ENCODE assay signal across 24 mouse cellular contexts in the genomic region with DNA sequence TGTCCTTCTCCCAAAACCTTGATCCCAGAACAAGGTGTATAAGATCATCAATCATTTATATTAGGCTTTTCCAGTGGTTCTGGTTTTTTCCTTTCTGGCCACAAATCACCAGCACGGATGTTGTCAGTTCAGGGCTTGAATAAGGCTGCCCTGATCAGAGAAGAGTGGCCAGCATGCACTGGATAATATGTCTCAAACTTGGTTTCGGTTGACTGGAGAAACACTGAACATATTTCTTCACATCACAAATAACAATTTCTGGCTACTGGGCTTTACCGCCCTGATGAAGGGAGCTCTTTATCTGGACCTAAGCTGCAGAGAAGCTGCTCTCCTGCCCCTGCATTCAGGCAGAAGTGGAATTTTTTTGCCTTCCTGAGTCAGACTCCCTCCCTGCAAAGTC.
A peak's percentile ranks its signal among the peaks of the same experiment; 100 is the strongest.
DNase-seq lines count a peak whose midpoint lies in the region; ATAC-seq and TF ChIP-seq lines count a peak whose summit lies in the region.
"Had no signal": no experiment of that assay in that cellular context is flagged by ENCODE, and none has a peak within 500 bp of the region (broad histone marks: within the 10 kb centered on the region; RNA-seq: fewer than 3 reads in every experiment).

No protein-coding gene starts in this region.

- H3K27me3 ChIP-seq in kidney, postnatal 0 days (ENCODE audit: insufficient read depth, low read length), result no peaks in the 10 kb centered on the region
- H3K27me3 ChIP-seq: forebrain, embryonic 15.5 days; limb, embryonic 15.5 days; liver, embryonic 13.5 days; midbrain, embryonic 15.5 days; neural tube, embryonic 15.5 days had no signal

- peak; percentile 9 to 25 for DNase-seq in adrenal gland, postnatal 36 days
- no peak for DNase-seq in adrenal gland, postnatal 10 days
- peak; percentile 2 for DNase-seq in kidney, postnatal 0 days (ENCODE audit: low spot score)
- DNase-seq in kidney, adult 8-10 months, result no peak
- no peak for DNase-seq in lung, postnatal 25 days (ENCODE audit: low spot score)
- no peak for DNase-seq in right cerebral cortex, postnatal 36 days (ENCODE audit: low spot score in 2 of 2)
- DNase-seq: cerebellum, adult 8-10 months; cerebellum, postnatal 25 days; gastrocnemius, postnatal 10 days; kidney, adult 9 months; kidney, postnatal 36 days; liver, embryonic 13.5 days; lung, adult 18-20 months; thymus, postnatal 4 days had no signal

- no peak overlapping the region for H3K27ac ChIP-seq in kidney, postnatal 0 days
- H3K27ac ChIP-seq: forebrain, embryonic 15.5 days; layer of hippocampus, adult 2 months; limb, embryonic 15.5 days; liver, embryonic 13.5 days; macrophage; midbrain, embryonic 10.5 days; midbrain, embryonic 15.5 days; neural tube, embryonic 15.5 days had no signal

- 33% methylated on average over 3 of the region's 3 CpGs for WGBS in kidney, postnatal 0 days

- no peaks in the 10 kb centered on the region for H3K36me3 ChIP-seq in kidney, postnatal 0 days (ENCODE audit: insufficient read depth, low read length)
- H3K36me3 ChIP-seq: forebrain, embryonic 15.5 days; limb, embryonic 15.5 days; liver, embryonic 13.5 days; midbrain, embryonic 10.5 days; midbrain, embryonic 15.5 days; neural tube, embryonic 15.5 days had no signal

- no peak for TF ChIP-seq CTCF in kidney, postnatal 0 days (IDR thresholded peaks at IDR 0.05; ENCODE audit: low read depth)

- H3K9ac ChIP-seq in kidney, postnatal 0 days (ENCODE audit: low read depth, low read length), result no peak overlapping the region
- H3K9ac ChIP-seq: forebrain, embryonic 15.5 days; limb, embryonic 15.5 days; liver, embryonic 13.5 days; midbrain, embryonic 15.5 days; neural tube, embryonic 15.5 days had no signal

- ATAC-seq in kidney, postnatal 0 days (replicated peaks; ENCODE audit: low FRiP score, low read depth), result no peak
- ATAC-seq in megakaryocyte, adult 5-6 weeks (ENCODE audit: poor library complexity, severe bottlenecking), result peak; percentile 21; the same call in 1 of the 2 replicates
- ATAC-seq: CD4-positive, CD25-positive, alpha-beta regulatory T cell, adult 4 months; lung, postnatal 0 days; midbrain, embryonic 15.5 days had no signal

- no peaks in the 10 kb centered on the region for H3K9me3 ChIP-seq in kidney, postnatal 0 days (replicated peaks; ENCODE audit: low read length)
- H3K9me3 ChIP-seq: forebrain, embryonic 15.5 days; limb, embryonic 15.5 days; liver, embryonic 13.5 days; midbrain, embryonic 10.5 days; midbrain, embryonic 15.5 days; neural tube, embryonic 15.5 days had no signal

- H3K4me2 ChIP-seq in kidney, postnatal 0 days (ENCODE audit: low read length), result no peak overlapping the region
- H3K4me2 ChIP-seq: forebrain, embryonic 15.5 days; limb, embryonic 15.5 days; liver, embryonic 13.5 days; midbrain, embryonic 15.5 days; neural tube, embryonic 15.5 days had no signal

- H3K4me3 ChIP-seq in kidney, postnatal 0 days (replicated peaks; ENCODE audit: low read depth, low read length), result no peak overlapping the region
- H3K4me3 ChIP-seq: forebrain, embryonic 15.5 days; layer of hippocampus, adult 2 months; limb, embryonic 15.5 days; liver, embryonic 13.5 days; midbrain, embryonic 10.5 days; midbrain, embryonic 15.5 days; neural tube, embryonic 15.5 days had no signal

- no peaks in the 10 kb centered on the region for H3K4me1 ChIP-seq in kidney, postnatal 0 days (replicated peaks; ENCODE audit: insufficient read depth, low read length)
- H3K4me1 ChIP-seq: forebrain, embryonic 15.5 days; limb, embryonic 15.5 days; liver, embryonic 13.5 days; midbrain, embryonic 10.5 days; midbrain, embryonic 15.5 days; neural tube, embryonic 15.5 days had no signal

Comparison
In these comparisons a context has a peak if more than half of its experiments do, and no peak if none do; other contexts are left out.
1. DNase-seq: peak in adrenal gland, postnatal 36 days (2 of 2) and kidney, postnatal 0 days (single experiment); none in adrenal gland, postnatal 10 days (single experiment), kidney, adult 8-10 months (0 of 2), lung, postnatal 25 days (single experiment) and right cerebral cortex, postnatal 36 days (0 of 2).